Mouse (Mus musculus): ENCODE data around the gene Cd247. TPM values are rescaled to one million over a fixed set of nuclear protein-coding genes. Genes with fewer than 3 reads are reported as not detected.

Gene Cd247
- polyA plus RNA-seq, 1 experiment from 2014 or later, result 1.7 TPM

Other genes with a start within 250 kb of the Cd247 start
- 146 and 163 TPM in 2 replicates for gene Mpzl1, start 154.1 kb upstream of the Cd247 start, polyA plus RNA-seq (2015; fragmentation: Nextera tagmentation; extraction: Ambion mirVana)
- 13.9 and 16.8 TPM in 2 replicates for gene Rcsd1, start 78.9 kb upstream of the Cd247 start, polyA plus RNA-seq (2015; fragmentation: Nextera tagmentation; extraction: Ambion mirVana)
- gene Creg1, start 24.9 kb upstream of the Cd247 start, polyA plus RNA-seq (2015; fragmentation: Nextera tagmentation; extraction: Ambion mirVana), result 43.8 and 60.0 TPM in 2 replicates
- 10.4 and 12.2 TPM in 2 replicates for gene Pou2f1, start 214.0 kb downstream of the Cd247 start, polyA plus RNA-seq (2015; fragmentation: Nextera tagmentation; extraction: Ambion mirVana)

All from embryonic facial prominence, embryonic 13.5 days (tissue).